Mouse (Mus musculus) heart, postnatal 0 days (tissue): ENCODE measurements around the gene Sept1.

Experiments used
- CTCF ChIP-seq: IDR thresholded peaks from 2 replicates; pipeline ENCODE4 v1.5.1; 2016; ENCODE audit warnings: antibody characterized with exemption, control low read depth, low read depth
- EP300 ChIP-seq: IDR thresholded peaks from 2 replicates; pipeline ENCODE4 v1.6.1; 2016; ENCODE audit warnings: antibody characterized with exemption, low read depth

GRCm38 (mm10) chr7:127272566-127272965 is 39.6 kb upstream of the Sept1 start:
- TF ChIP-seq CTCF, result no peak
- TF ChIP-seq EP300, result no peak
